Mouse (Mus musculus) gastrocnemius, adult 2 months (tissue): Measurements from ENCODE around the gene Myo5c. TPM values are rescaled to one million over a fixed set of nuclear protein-coding genes. Genes with fewer than 3 reads are reported as not detected.
"Not testable (repeated sequence)": the region's sequence is repeated elsewhere in the genome, so short reads cannot be mapped to it uniquely, and the experiment has no call there.

Source experiments
- DNase-seq: peaks from one replicate; pipeline ENCODE4 v3.0.0; 2022
- H3K27ac ChIP-seq: fragments of 200-600 bp; 2 replicates; pipeline ENCODE4 v1.8.1; 2022; ENCODE audit warnings: mild to moderate bottlenecking
- H3K4me3 ChIP-seq: fragments of 200-600 bp; 2 replicates; pipeline ENCODE4 v1.8.1; 2022; ENCODE audit warnings: mild to moderate bottlenecking, moderate library complexity
- CTCF ChIP-seq: fragments of 200-600 bp; IDR thresholded peaks from 2 replicates; pipeline ENCODE4 v1.8.1; 2022; ENCODE audit warnings: antibody characterized with exemption, mild to moderate bottlenecking, moderate library complexity
- intact Hi-C: fragments of 180-260 bp; cut with DNase I; formaldehyde crosslinking; loops from one replicate; pipeline ENCODE4 v1.15.1; 2025
- total RNA-seq, 2 experiments: library from RNA; stranded (reverse); gene quantifications; 2 replicates each; pipeline ENCODE4 v1.2.3; 2021

Myo5c gene
- total RNA-seq, 2 experiments from 2014 or later = 10.8 to 13.6 TPM

DNA sequence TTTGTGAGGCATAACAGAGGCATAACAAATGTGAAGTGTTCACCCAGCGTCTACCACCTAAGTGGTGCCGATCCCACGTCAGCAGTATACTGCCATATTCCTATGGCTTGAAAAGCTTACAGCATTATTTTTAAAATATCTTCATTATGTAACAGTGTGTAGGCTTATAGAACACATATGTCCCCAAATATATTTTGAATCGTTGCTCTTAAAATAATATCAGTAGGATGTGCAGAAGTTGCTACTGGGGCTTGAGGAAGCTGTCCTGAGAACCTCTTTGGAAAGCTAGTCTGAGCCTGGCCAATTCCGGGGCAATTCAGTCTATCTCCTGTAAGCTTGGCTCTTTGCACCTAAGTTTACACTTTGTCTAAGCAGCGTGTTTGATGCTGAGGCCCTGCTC lies 16.1 kb downstream of the Myo5c start:
- DNase-seq = no peak
- H3K27ac ChIP-seq = no peak overlapping the region
- no peak overlapping the region for H3K4me3 ChIP-seq
- intact Hi-C loops = no loop called here
- no peak for TF ChIP-seq CTCF

DNA sequence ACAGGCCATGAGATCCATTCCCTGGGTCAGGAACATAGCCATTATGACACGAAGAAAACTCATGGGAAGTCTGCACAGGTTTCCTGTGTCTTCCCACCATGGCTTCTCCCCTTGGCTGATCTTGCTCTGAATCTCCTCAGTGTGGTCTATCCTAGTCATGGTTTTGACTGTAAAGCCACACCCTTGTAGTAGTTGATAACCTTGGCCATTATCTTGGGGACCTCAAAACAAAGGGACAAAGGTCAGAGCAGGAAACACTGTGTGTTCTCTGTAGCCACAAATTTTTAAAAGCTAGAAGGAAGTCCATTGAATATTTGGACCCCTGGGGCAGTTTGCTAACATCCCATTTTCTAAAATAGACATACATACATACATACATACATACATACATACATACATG lies 16.5 kb downstream of the Myo5c start:
- TF ChIP-seq CTCF = no peak
- DNase-seq = no peak
- intact Hi-C loops = no loop called here
- H3K27ac ChIP-seq = no peak overlapping the region
- H3K4me3 ChIP-seq = no peak overlapping the region

DNA sequence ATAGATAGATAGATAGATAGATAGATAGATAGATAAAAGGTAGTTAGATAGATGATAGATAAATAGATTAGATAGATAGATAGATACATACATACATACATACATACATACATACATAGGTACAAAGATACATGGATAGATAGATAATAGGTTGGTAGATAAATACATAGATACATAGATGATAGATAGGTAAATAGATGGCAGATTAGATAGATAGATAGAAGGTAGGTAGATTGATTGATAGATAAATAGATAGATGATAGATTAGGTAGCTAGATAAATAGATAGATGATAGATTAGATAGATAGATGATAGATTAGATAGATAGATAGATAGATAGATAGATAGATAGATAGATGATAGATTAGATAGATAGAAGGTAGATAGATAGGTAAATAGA lies 17.1 kb downstream of the Myo5c start:
- TF ChIP-seq CTCF = no peak
- Histone ChIP-seq H3K4me3 (no peak overlapping the region), H3K27ac (no peak overlapping the region)
- intact Hi-C loops = no loop called here
- DNase-seq = no peak

- intact Hi-C loops = not testable (repeated sequence)
- Histone ChIP-seq H3K27ac (peak overlapping the region; percentile 95), H3K4me3 (peak overlapping the region; percentile 25; the same call in 1 of the 2 replicates)
- DNase-seq = peak; percentile 79
Measured at GRCm38 (mm10) chr9:75253158-75253557, 21.3 kb downstream of the Myo5c start.

- Histone ChIP-seq H3K27ac (peak overlapping the region; percentile 95), H3K4me3 (peak overlapping the region; percentile 44)
- TF ChIP-seq CTCF = no peak
- peak; percentile 35 for DNase-seq
- intact Hi-C loops = loop anchor here (1.0 kb wide), 1 partner anchor 18 kb away; no protein-coding TSS in a partner anchor
Measured at GRCm38 (mm10) chr9:75253766-75254165, 21.9 kb downstream of the Myo5c start.

DNA sequence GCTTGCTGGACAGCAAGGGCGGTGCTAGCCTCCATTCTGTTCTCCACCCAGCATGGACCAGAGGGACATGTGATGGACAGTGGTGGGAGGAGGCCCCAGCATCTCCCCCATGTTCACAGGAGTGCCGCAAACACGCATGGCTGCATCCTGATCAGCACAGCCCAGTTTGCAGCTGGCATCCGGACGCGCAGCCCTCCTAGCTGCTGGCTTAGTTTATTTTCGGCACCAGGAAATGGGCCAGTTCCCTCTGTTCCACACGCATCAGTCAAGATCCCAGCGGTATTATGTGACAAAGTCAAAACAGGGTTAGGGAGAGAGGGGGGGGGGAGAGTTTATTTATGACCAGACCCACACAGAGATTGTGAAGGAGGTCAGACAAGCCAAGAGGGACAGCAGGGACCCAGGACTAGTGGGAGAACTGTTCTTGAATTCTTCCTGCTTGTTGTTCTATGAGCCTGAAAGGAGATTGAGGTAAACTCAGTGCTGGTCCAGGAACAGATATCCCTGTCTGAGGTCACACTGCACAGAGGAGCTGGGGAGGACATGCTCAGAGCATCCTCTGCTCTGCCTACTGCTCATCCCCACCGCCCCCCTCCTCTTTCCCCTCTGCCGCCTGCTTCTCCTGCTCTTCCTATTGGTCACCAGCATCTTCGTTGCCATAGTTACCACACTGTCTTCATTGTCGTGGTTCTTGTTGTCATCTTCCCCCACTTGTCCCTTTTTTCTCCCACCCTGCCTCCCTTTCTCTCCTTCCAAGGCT lies 22.6 kb downstream of the Myo5c start:
- intact Hi-C loops = loop anchor here (1.0 kb wide), 1 partner anchor 19 kb away; no protein-coding TSS in a partner anchor
- DNase-seq = peak; percentile 87
- H3K4me3 ChIP-seq = peak overlapping the region; percentile 44
- peak overlapping the region; percentile 95 for H3K27ac ChIP-seq
- no peak for TF ChIP-seq CTCF

- TF ChIP-seq CTCF = no peak
- no peak overlapping the region for H3K4me3 ChIP-seq
- intact Hi-C loops = no loop called here
- H3K27ac ChIP-seq = peak overlapping the region; percentile 67
- DNase-seq = no peak
Measured at GRCm38 (mm10) chr9:75255820-75256545, 24.2 kb downstream of the Myo5c start.

DNA sequence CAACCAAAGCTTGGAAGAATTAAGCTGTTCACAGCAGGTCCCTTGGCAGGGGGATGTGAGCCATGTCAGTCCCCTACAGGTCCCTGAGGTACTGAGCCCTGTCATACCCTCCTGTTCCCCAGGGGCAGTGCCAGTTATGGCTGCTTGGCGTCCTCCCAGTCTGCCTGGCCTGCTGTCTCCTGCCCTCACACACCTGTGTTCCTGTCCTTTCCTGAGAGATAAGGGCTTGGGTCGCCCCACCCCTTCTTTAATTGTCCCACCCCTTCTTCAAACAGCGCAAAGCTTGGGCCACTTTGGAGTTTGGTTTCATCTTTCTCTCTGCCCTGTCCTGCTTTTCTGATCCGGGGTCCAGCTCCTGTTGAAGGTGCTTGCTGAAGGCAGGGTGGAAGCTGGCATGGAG lies 27.0 kb downstream of the Myo5c start:
- Histone ChIP-seq H3K27ac (peak overlapping the region; percentile 67; the same call in 1 of the 2 replicates), H3K4me3 (no peak overlapping the region)
- DNase-seq = no peak
- intact Hi-C loops = no loop called here
- TF ChIP-seq CTCF = no peak

- Histone ChIP-seq H3K4me3 (no peak overlapping the region), H3K27ac (no peak overlapping the region)
- intact Hi-C loops = loop anchor here (5.0 kb wide), 1 partner anchor 32 kb away; no protein-coding TSS in a partner anchor
- TF ChIP-seq CTCF = peak; percentile 48
- no peak for DNase-seq
Measured at GRCm38 (mm10) chr9:75259656-75260055, 27.8 kb downstream of the Myo5c start.

DNA sequence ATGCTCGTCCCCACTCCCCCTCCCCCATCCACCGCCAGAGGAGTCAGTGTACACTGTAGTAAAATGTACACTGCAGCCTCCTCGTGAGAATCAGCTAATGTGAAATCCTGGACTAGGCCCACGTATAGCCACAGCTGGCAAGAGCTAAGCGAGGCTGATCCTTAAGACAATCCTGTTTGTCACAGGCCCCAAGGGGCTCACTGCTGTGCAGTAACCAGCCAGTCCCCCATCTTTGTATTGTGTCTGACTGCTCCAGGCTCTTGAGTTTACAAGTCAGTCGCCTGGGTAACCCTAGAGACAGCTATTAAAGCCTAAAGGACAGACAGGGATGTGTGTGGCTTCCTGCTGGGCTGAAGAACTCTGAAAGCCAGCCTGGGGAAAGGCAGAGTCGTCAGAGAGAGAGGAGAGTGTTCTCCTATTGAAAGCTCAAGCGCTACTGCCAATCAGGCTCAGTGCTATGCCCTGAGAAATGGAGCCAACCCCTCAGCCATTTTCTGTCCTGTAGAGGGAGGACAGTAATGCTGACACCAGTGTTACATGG lies 29.6 kb downstream of the Myo5c start:
- no peak for TF ChIP-seq CTCF
- H3K4me3 ChIP-seq = no peak overlapping the region
- intact Hi-C loops = loop anchor here (5.0 kb wide), 1 partner anchor 34 kb away; no protein-coding TSS in a partner anchor
- no peak overlapping the region for H3K27ac ChIP-seq
- DNase-seq = no peak

DNA sequence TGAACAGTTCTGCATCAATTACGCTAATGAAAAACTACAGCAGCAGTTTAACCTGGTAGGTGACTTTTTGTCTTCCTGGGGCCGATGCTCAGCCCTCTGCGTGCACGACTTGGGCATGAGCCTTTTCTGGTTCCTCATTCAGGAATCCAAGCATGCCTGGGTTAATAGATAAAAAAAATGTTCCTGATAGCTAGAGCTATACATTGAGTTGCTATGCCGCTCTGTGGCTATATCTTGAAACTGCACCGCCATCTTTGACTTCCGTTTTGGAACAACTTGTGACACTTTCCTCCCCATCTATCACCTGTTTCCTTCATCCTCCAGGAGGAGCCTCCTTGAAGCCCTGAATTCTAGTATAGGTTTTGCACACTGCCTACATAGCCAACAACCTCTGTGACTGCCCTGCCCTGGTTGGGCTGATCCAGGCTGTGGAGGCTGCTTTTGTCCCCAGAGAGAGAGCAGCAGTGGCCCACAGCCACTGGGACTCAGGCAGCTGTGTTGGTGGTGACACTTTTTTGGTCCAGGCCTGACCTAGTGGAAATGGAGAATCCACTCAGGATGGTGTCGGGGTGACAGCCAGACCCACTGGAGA lies 30.5 kb downstream of the Myo5c start:
- intact Hi-C loops = loop anchor here (5.0 kb wide), 1 partner anchor 35 kb away; no protein-coding TSS in a partner anchor
- Histone ChIP-seq H3K27ac (no peak overlapping the region), H3K4me3 (no peak overlapping the region)
- no peak for TF ChIP-seq CTCF
- no peak for DNase-seq

- no peak overlapping the region for H3K27ac ChIP-seq
- no peak for TF ChIP-seq CTCF
- DNase-seq = no peak
- H3K4me3 ChIP-seq = no peak overlapping the region
- intact Hi-C loops = loop anchor here (5.0 kb wide), 1 partner anchor 37 kb away; no protein-coding TSS in a partner anchor
Measured at GRCm38 (mm10) chr9:75264008-75264718, 32.3 kb downstream of the Myo5c start.
